34 mouse cellular contexts compared by ENCODE assay signal in genomic region chr17:35593786-35594185, GRCm38 (mm10). TPM values are rescaled to one million over a fixed set of nuclear protein-coding genes. Genes with fewer than 3 reads are reported as not detected.
DNase-seq lines count a peak whose midpoint lies in the region; ATAC-seq and TF ChIP-seq lines count a peak whose summit lies in the region.
"Had no signal": no experiment of that assay in that cellular context is flagged by ENCODE, and none has a peak within 500 bp of the region (broad histone marks: within the 10 kb centered on the region; RNA-seq: fewer than 3 reads in every experiment).

No protein-coding gene starts in this region.

- no peak for ATAC-seq in heart, embryonic 11.5 days (replicated peaks; ENCODE audit: insufficient number of reproducible peaks, low FRiP score, low TSS enrichment)
- ATAC-seq: forebrain, embryonic 13.5 days; forebrain, postnatal 0 days; intestine, postnatal 0 days had no signal

- no peaks in the 10 kb centered on the region for H3K79me2 ChIP-seq in heart, adult 2 months (replicated peaks; ENCODE audit: control insufficient read depth, insufficient read depth, low read length)

- H3K4me2 ChIP-seq in heart, embryonic 11.5 days = no peak overlapping the region
- H3K4me2 ChIP-seq: forebrain, embryonic 13.5 days; hindbrain, embryonic 12.5 days; hindbrain, embryonic 15.5 days had no signal

- H3K4me1 ChIP-seq in ES-Bruce4 (ENCODE audit: control insufficient read depth, insufficient read depth, low read length) = peaks cover 7% of the 10 kb centered on the region
- H3K4me1 ChIP-seq in ES-E14 (ENCODE audit: control insufficient read depth in 2 of 2, insufficient read depth in 2 of 2, low read length in 2 of 2, poor library complexity in 1 of 2) = peaks cover 12 to 24% of the 10 kb centered on the region in 2 experiments; a peak in 3 of 4 replicates
- peaks cover 2% of the 10 kb centered on the region for H3K4me1 ChIP-seq in heart, adult 2 months (ENCODE audit: control insufficient read depth, insufficient read depth, low read length)
- no peaks in the 10 kb centered on the region for H3K4me1 ChIP-seq in heart, embryonic 11.5 days (ENCODE audit: control insufficient read depth, insufficient read depth, low read length)
- H3K4me1 ChIP-seq: heart, embryonic 10.5 days; hindbrain, embryonic 12.5 days had no signal

- intact Hi-C loops in heart, adult 2 months (cut with DNase I) = loop anchor here (5.0 kb wide), 1 partner anchor 134 kb away; no protein-coding TSS in a partner anchor

- no peak for TF ChIP-seq CTCF in ES-Bruce4 (IDR thresholded peaks at IDR 0.05; ENCODE audit: low read depth, low read length)
- no peak for TF ChIP-seq CTCF in heart, adult 2 months (IDR thresholded peaks at IDR 0.05)

- no peak for TF ChIP-seq EP300 in ES-Bruce4 (IDR thresholded peaks at IDR 0.05; ENCODE audit: insufficient read depth, low read depth, low read length)
- TF ChIP-seq EP300 in heart, adult 2 months (IDR thresholded peaks at IDR 0.05; ENCODE audit: insufficient read depth, low read depth, low read length) = no peak

- H3K9ac ChIP-seq in ES-Bruce4 (ENCODE audit: low read depth, poor library complexity, severe bottlenecking) (no peak overlapping the region; the same call in 1 of the 2 replicates), ES-E14 (ENCODE audit: insufficient read depth, low read depth, low read length, poor library complexity, severe bottlenecking) (no peak overlapping the region)
- H3K9ac ChIP-seq in heart, adult 2 months (ENCODE audit: low read depth, low read length) = no peak overlapping the region
- H3K9ac ChIP-seq in heart, embryonic 11.5 days (ENCODE audit: low read depth, low read length) = no peak overlapping the region
- H3K9ac ChIP-seq: forebrain, embryonic 13.5 days; forebrain, postnatal 0 days; hindbrain, embryonic 12.5 days; hindbrain, embryonic 15.5 days had no signal

- in situ Hi-C loops in ES-E14 (cut with MboI; ENCODE audit: low sequenced_read_pairs in 2 of 2, unreplicated experiment in 2 of 2) = no loop called here

- no peaks in the 10 kb centered on the region for H3K27me3 ChIP-seq in ES-Bruce4 (ENCODE audit: control insufficient read depth, insufficient read depth, low read length, poor library complexity, severe bottlenecking)
- no peaks in the 10 kb centered on the region for H3K27me3 ChIP-seq in heart, adult 2 months (ENCODE audit: control insufficient read depth, insufficient read depth, low read length)
- no peaks in the 10 kb centered on the region for H3K27me3 ChIP-seq in heart, embryonic 11.5 days (ENCODE audit: control insufficient read depth, insufficient read depth, low read length)
- H3K27me3 ChIP-seq: forebrain, embryonic 13.5 days; hindbrain, embryonic 12.5 days; hindbrain, embryonic 15.5 days had no signal

- no peak for TF ChIP-seq POLR2A in ES-Bruce4 (IDR thresholded peaks at IDR 0.05; ENCODE audit: insufficient read depth, low read length)
- no peak for TF ChIP-seq POLR2A in heart, adult 2 months (IDR thresholded peaks at IDR 0.05; ENCODE audit: insufficient read depth, low read depth, low read length)

- H3K9me3 ChIP-seq in ES-Bruce4 (replicated peaks; ENCODE audit: control insufficient read depth, insufficient read depth, low read length, poor library complexity, severe bottlenecking) (no peaks in the 10 kb centered on the region; the same call in 1 of the 2 replicates), ES-E14 (ENCODE audit: control insufficient read depth, insufficient read depth, low read depth, low read length) (no peaks in the 10 kb centered on the region)
- H3K9me3 ChIP-seq in heart, embryonic 11.5 days (replicated peaks; ENCODE audit: control insufficient read depth, low read length) = no peaks in the 10 kb centered on the region
- H3K9me3 ChIP-seq: forebrain, embryonic 13.5 days; G1E; heart, embryonic 10.5 days; hindbrain, embryonic 15.5 days had no signal

- WGBS in heart, adult 2 months = 24% methylated on average over 4 of the region's 4 CpGs
- WGBS in heart, embryonic 11.5 days (ENCODE audit: insufficient replicate concordance) = 29% methylated on average over 4 of the region's 4 CpGs

- DNase-seq in ES-E14 (ENCODE audit: low read depth, low spot score) = no peak
- DNase-seq in R1 (ENCODE audit: low read depth, low spot score) = peak; percentile 95
- no peak for DNase-seq in heart, adult 2 months
- no peak for DNase-seq in urinary bladder, postnatal 36 days (ENCODE audit: low spot score in 2 of 2)
- DNase-seq: adrenal gland, postnatal 10 days; adrenal gland, postnatal 36 days; B cell, adult 2 months; cerebellum, adult 18-20 months; cerebellum, adult 9-10 months; cerebellum, postnatal 14 days; forebrain, postnatal 0 days; gastrocnemius, adult 2 months; gastrocnemius, postnatal 14 days; heart, adult 18-20 months; kidney, adult 2 months had no signal

- H3K36me3 ChIP-seq in ES-Bruce4 (ENCODE audit: control insufficient read depth, insufficient read depth, low read length, poor library complexity, severe bottlenecking) (no peaks in the 10 kb centered on the region), ES-E14 (ENCODE audit: control insufficient read depth, insufficient read depth, low read length, poor library complexity, severe bottlenecking) (no peaks in the 10 kb centered on the region)
- H3K36me3 ChIP-seq in heart, adult 2 months (ENCODE audit: control insufficient read depth, insufficient read depth, low read length) = no peaks in the 10 kb centered on the region
- no peaks in the 10 kb centered on the region for H3K36me3 ChIP-seq in heart, embryonic 11.5 days (ENCODE audit: control insufficient read depth, insufficient read depth, low read length)
- H3K36me3 ChIP-seq: forebrain, embryonic 10.5 days; G1E; heart, embryonic 10.5 days; hindbrain, embryonic 12.5 days; hindbrain, embryonic 15.5 days had no signal

- no peak overlapping the region for H3K4me3 ChIP-seq in ES-Bruce4 (ENCODE audit: low read depth, low read length)
- H3K4me3 ChIP-seq in ES-E14 (ENCODE audit: insufficient read depth in 1 of 2, low read depth in 1 of 2, low read length in 2 of 2, poor library complexity in 1 of 2, severe bottlenecking in 1 of 2) = 0 out of 4 replicates have a peak overlapping the region, but pooled peaks of 1 of the 2 experiments have one; percentile 6
- no peak overlapping the region for H3K4me3 ChIP-seq in heart, adult 2 months
- no peak overlapping the region for H3K4me3 ChIP-seq in heart, embryonic 11.5 days (ENCODE audit: low read depth, low read length)
- H3K4me3 ChIP-seq: forebrain, embryonic 10.5 days; forebrain, embryonic 13.5 days; gastrocnemius, adult 2 months; heart, embryonic 10.5 days; hindbrain, embryonic 12.5 days; hindbrain, embryonic 15.5 days had no signal

- H3K27ac ChIP-seq in ES-Bruce4 (ENCODE audit: insufficient read depth, low read length) = peak overlapping the region; percentile 87
- H3K27ac ChIP-seq in ES-E14 (ENCODE audit: insufficient read depth, low read depth, low read length, poor library complexity, severe bottlenecking) = peak overlapping the region; percentile 50; the same call in 1 of the 2 replicates
- H3K27ac ChIP-seq in heart, adult 2 months = no peak overlapping the region
- no peak overlapping the region for H3K27ac ChIP-seq in heart, embryonic 11.5 days (ENCODE audit: low read depth, low read length)
- H3K27ac ChIP-seq: forebrain, embryonic 10.5 days; forebrain, embryonic 13.5 days; gastrocnemius, adult 2 months; heart, embryonic 10.5 days; hindbrain, embryonic 12.5 days; hindbrain, embryonic 15.5 days had no signal

TF ChIP-seq in ES-E14, 5 proteins besides CTCF, POLR2A, EP300 and RAD21:
- TF ChIP-seq CHD2 (IDR thresholded peaks at IDR 0.05; ENCODE audit: low read depth, low read length) (no peak), ZNF384 (IDR thresholded peaks at IDR 0.05; ENCODE audit: low read depth, low read length) (0 out of 2 replicates have a peak, but pooled peaks have one; percentile 61)

RNA-seq across cellular contexts. Expression of gene Sfta2, which starts 7.6 kb away (rescaled TPM):
- polyA plus RNA-seq in ES-Bruce4 (2011; ENCODE audit: insufficient read depth, insufficient read length, low read depth, missing spikeins) = not detected in 2 replicates
- total RNA-seq in ES-E14 (2012; rRNA removed) = 0.53 TPM in 1 of 2 replicates, not detected in the other
- total RNA-seq in heart, adult 2 months (2021) = not detected
- polyA plus RNA-seq in heart, adult 2 months (2012; rRNA removed) = 0.47 TPM in 1 of 2 replicates, not detected in the other
- polyA plus RNA-seq in heart, embryonic 11.5 days (2014; fragmentation: Nextera tagmentation; extraction: Ambion mirVana) = not detected in 2 replicates
- total RNA-seq: adrenal gland, adult 18-20 months; adrenal gland, postnatal 10 days; adrenal gland, postnatal 36 days; CH12.LX; forebrain, postnatal 0 days; G1E; gastrocnemius, adult 2 months; gastrocnemius, postnatal 14 days; gastrocnemius, postnatal 4 days; heart, adult 18-20 months; heart, postnatal 25 days; hematopoietic stem cell, adult 5-6 weeks had no signal
- polyA plus RNA-seq: embryonic facial prominence, embryonic 11.5 days; forebrain, embryonic 10.5 days; forebrain, embryonic 13.5 days; forebrain, postnatal 0 days; frontal cortex, adult 2 months; G1E; heart, embryonic 10.5 days; heart, embryonic 14.5 days; heart, postnatal 0 days; hindbrain, embryonic 12.5 days had no signal

RNA-seq across cellular contexts. Expression of gene 2300002M23Rik, which starts 26.5 kb away (rescaled TPM):
- 0.46 TPM in 1 of 2 replicates, not detected in the other for polyA plus RNA-seq in ES-Bruce4 (2011; ENCODE audit: insufficient read depth, insufficient read length, low read depth, missing spikeins)
- total RNA-seq in ES-E14 (2012; rRNA removed) = 0.22 and 0.42 TPM in 2 replicates
- not detected for total RNA-seq in heart, adult 2 months (2021)
- polyA plus RNA-seq in heart, adult 2 months (2012; rRNA removed) = not detected in 2 replicates
- polyA plus RNA-seq in heart, embryonic 11.5 days (2014; fragmentation: Nextera tagmentation; extraction: Ambion mirVana) = not detected in 2 replicates
- total RNA-seq: adrenal gland, adult 18-20 months; adrenal gland, postnatal 10 days; adrenal gland, postnatal 36 days; CH12.LX; forebrain, postnatal 0 days; gastrocnemius, adult 2 months; gastrocnemius, postnatal 14 days; gastrocnemius, postnatal 4 days; heart, adult 18-20 months; heart, postnatal 25 days; hematopoietic stem cell, adult 5-6 weeks had no signal
- polyA plus RNA-seq: embryonic facial prominence, embryonic 11.5 days; forebrain, embryonic 10.5 days; forebrain, embryonic 13.5 days; forebrain, postnatal 0 days; frontal cortex, adult 2 months; G1E; heart, embryonic 10.5 days; heart, embryonic 14.5 days; heart, postnatal 0 days; hindbrain, embryonic 12.5 days; hindbrain, embryonic 15.5 days; intestine, embryonic 14.5 days; intestine, postnatal 0 days had no signal

RNA-seq across cellular contexts. Expression of gene Gm9573, which starts 32.7 kb away (rescaled TPM):
- not detected in 2 replicates for polyA plus RNA-seq in ES-Bruce4 (2011; ENCODE audit: insufficient read depth, insufficient read length, low read depth, missing spikeins)
- not detected in 2 replicates for total RNA-seq in ES-E14 (2012; rRNA removed)
- not detected for total RNA-seq in heart, adult 2 months (2021)
- not detected in 2 replicates for polyA plus RNA-seq in heart, adult 2 months (2012; rRNA removed)
- polyA plus RNA-seq in heart, embryonic 11.5 days (2014; fragmentation: Nextera tagmentation; extraction: Ambion mirVana) = not detected in 2 replicates
- total RNA-seq: adrenal gland, adult 18-20 months; adrenal gland, postnatal 10 days; adrenal gland, postnatal 36 days; CH12.LX; forebrain, postnatal 0 days; gastrocnemius, adult 2 months; gastrocnemius, postnatal 14 days; gastrocnemius, postnatal 4 days; heart, adult 18-20 months; heart, postnatal 25 days; hematopoietic stem cell, adult 5-6 weeks had no signal
- polyA plus RNA-seq: embryonic facial prominence, embryonic 11.5 days; forebrain, embryonic 10.5 days; forebrain, embryonic 13.5 days; forebrain, postnatal 0 days; G1E; heart, embryonic 10.5 days; heart, embryonic 14.5 days; heart, postnatal 0 days; hindbrain, embryonic 12.5 days; hindbrain, embryonic 15.5 days; intestine, embryonic 14.5 days; intestine, postnatal 0 days; kidney, adult 2 months had no signal

RNA-seq across cellular contexts. Expression of gene Cdsn, which starts 41.9 kb away (rescaled TPM):
- 0.33 TPM in 1 of 2 replicates, not detected in the other for polyA plus RNA-seq in ES-Bruce4 (2011; ENCODE audit: insufficient read depth, insufficient read length, low read depth, missing spikeins)
- total RNA-seq in ES-E14 (2012; rRNA removed) = 1.1 and 1.2 TPM in 2 replicates
- total RNA-seq in heart, adult 2 months (2021) = under 1 TPM; 0.27 to 0.29 TPM
- 0.94 and 1.1 TPM in 2 replicates for polyA plus RNA-seq in heart, adult 2 months (2012; rRNA removed)
- polyA plus RNA-seq in heart, embryonic 11.5 days (2014; fragmentation: Nextera tagmentation; extraction: Ambion mirVana) = 0.40 and 0.83 TPM in 2 replicates
- total RNA-seq: G1E; gastrocnemius, adult 2 months; hematopoietic stem cell, adult 5-6 weeks had no signal
- polyA plus RNA-seq: embryonic facial prominence, embryonic 11.5 days; forebrain, embryonic 10.5 days; forebrain, embryonic 13.5 days; G1E had no signal

RNA-seq across cellular contexts. Expression of gene Mucl3, which starts 49.7 kb away (rescaled TPM):
- 1.3 and 2.5 TPM in 2 replicates for polyA plus RNA-seq in ES-Bruce4 (2011; ENCODE audit: insufficient read depth, insufficient read length, low read depth, missing spikeins)
- total RNA-seq in ES-E14 (2012; rRNA removed) = 0.85 and 1.1 TPM in 2 replicates
- not detected for total RNA-seq in heart, adult 2 months (2021)
- not detected in 2 replicates for polyA plus RNA-seq in heart, adult 2 months (2012; rRNA removed)
- polyA plus RNA-seq in heart, embryonic 11.5 days (2014; fragmentation: Nextera tagmentation; extraction: Ambion mirVana) = 0.29 and 0.62 TPM in 2 replicates
- total RNA-seq: adrenal gland, adult 18-20 months; adrenal gland, postnatal 10 days; adrenal gland, postnatal 36 days; forebrain, postnatal 0 days; gastrocnemius, adult 2 months; gastrocnemius, postnatal 14 days; gastrocnemius, postnatal 4 days; heart, adult 18-20 months; heart, postnatal 25 days; hematopoietic stem cell, adult 5-6 weeks had no signal
- polyA plus RNA-seq: forebrain, embryonic 13.5 days; forebrain, postnatal 0 days; frontal cortex, adult 2 months; G1E; heart, embryonic 14.5 days; heart, postnatal 0 days; kidney, adult 2 months had no signal

Comparison
In these comparisons a context has a peak if more than half of its experiments do, and no peak if none do; other contexts are left out.
1. H3K27ac ChIP-seq: peak in ES-Bruce4 (single experiment) and ES-E14 (single experiment); none in heart, adult 2 months (single experiment) and heart, embryonic 11.5 days (single experiment).